Mouse (Mus musculus): ENCODE data around the gene Lcat. TPM values are rescaled to one million over a fixed set of nuclear protein-coding genes. Genes with fewer than 3 reads are reported as not detected.

Lcat gene
- polyA plus RNA-seq, 1 experiment from 2014 or later: 2.8 TPM

Small RNA genes lying within 50 kb of the gene (microRNA-seq; reads per million reads assigned to microRNA genes)
- gene Mir7074 (ENCODE audit: borderline number of aligned reads): not detected

Other genes starting within 250 kb of the Lcat start
- gene Acd, start 242.3 kb downstream of the Lcat start, polyA plus RNA-seq (2015; fragmentation: Nextera tagmentation; extraction: Ambion mirVana): 65.0 and 73.3 TPM in 2 replicates
- gene Pard6a, start 242.2 kb downstream of the Lcat start, polyA plus RNA-seq (2015; fragmentation: Nextera tagmentation; extraction: Ambion mirVana): 17.5 and 20.4 TPM in 2 replicates
- gene 4933405L10Rik, start 235.7 kb downstream of the Lcat start, polyA plus RNA-seq (2015; fragmentation: Nextera tagmentation; extraction: Ambion mirVana): 0.20 and 0.37 TPM in 2 replicates
- gene Enkd1, start 235.2 kb downstream of the Lcat start, polyA plus RNA-seq (2015; fragmentation: Nextera tagmentation; extraction: Ambion mirVana): 25.7 and 33.4 TPM in 2 replicates
- 21.9 and 23.1 TPM in 2 replicates for gene Gfod2, start 184.7 kb downstream of the Lcat start, polyA plus RNA-seq (2015; fragmentation: Nextera tagmentation; extraction: Ambion mirVana)
- gene Ranbp10, start 116.0 kb downstream of the Lcat start, polyA plus RNA-seq (2015; fragmentation: Nextera tagmentation; extraction: Ambion mirVana): 12.5 and 12.9 TPM in 2 replicates
- gene Tsnaxip1, start 115.7 kb downstream of the Lcat start, polyA plus RNA-seq (2015; fragmentation: Nextera tagmentation; extraction: Ambion mirVana): 3.5 and 7.2 TPM in 2 replicates
- gene Cenpt, start 90.1 kb downstream of the Lcat start, polyA plus RNA-seq (2015; fragmentation: Nextera tagmentation; extraction: Ambion mirVana): 44.9 and 46.9 TPM in 2 replicates
- gene Thap11, start 88.2 kb downstream of the Lcat start, polyA plus RNA-seq (2015; fragmentation: Nextera tagmentation; extraction: Ambion mirVana): 73.2 and 75.8 TPM in 2 replicates
- gene Nutf2, start 82.8 kb downstream of the Lcat start, polyA plus RNA-seq (2015; fragmentation: Nextera tagmentation; extraction: Ambion mirVana): 150 and 188 TPM in 2 replicates
- 48.9 and 56.3 TPM in 2 replicates for gene Edc4, start 62.5 kb downstream of the Lcat start, polyA plus RNA-seq (2015; fragmentation: Nextera tagmentation; extraction: Ambion mirVana)
- gene Nrn1l, start 49.8 kb downstream of the Lcat start, polyA plus RNA-seq (2015; fragmentation: Nextera tagmentation; extraction: Ambion mirVana): 1.7 and 1.8 TPM in 2 replicates
- 35.8 and 40.2 TPM in 2 replicates for gene Pskh1, start 42.9 kb downstream of the Lcat start, polyA plus RNA-seq (2015; fragmentation: Nextera tagmentation; extraction: Ambion mirVana)
- gene Ctrl, start 9.5 kb downstream of the Lcat start, polyA plus RNA-seq (2015; fragmentation: Nextera tagmentation; extraction: Ambion mirVana): 1.4 TPM in 2 replicates
- 31.0 and 33.8 TPM in 2 replicates for gene Psmb10, start 4.9 kb downstream of the Lcat start, polyA plus RNA-seq (2015; fragmentation: Nextera tagmentation; extraction: Ambion mirVana)
- 57.6 and 60.4 TPM in 2 replicates for gene Slc12a4, start 22.7 kb upstream of the Lcat start, polyA plus RNA-seq (2015; fragmentation: Nextera tagmentation; extraction: Ambion mirVana)
- gene Dpep3, start 36.0 kb upstream of the Lcat start, polyA plus RNA-seq (2015; fragmentation: Nextera tagmentation; extraction: Ambion mirVana): not detected in 2 replicates
- 22.9 and 26.0 TPM in 2 replicates for gene Dus2, start 48.0 kb upstream of the Lcat start, polyA plus RNA-seq (2015; fragmentation: Nextera tagmentation; extraction: Ambion mirVana)
- gene Dpep2nb, start 62.6 kb upstream of the Lcat start, polyA plus RNA-seq (2015; fragmentation: Nextera tagmentation; extraction: Ambion mirVana): 0.16 TPM in 1 of 2 replicates, not detected in the other
- gene Ddx28, start 68.5 kb upstream of the Lcat start, polyA plus RNA-seq (2015; fragmentation: Nextera tagmentation; extraction: Ambion mirVana): 17.2 and 17.5 TPM in 2 replicates
- gene Nfatc3, start 115.5 kb upstream of the Lcat start, polyA plus RNA-seq (2015; fragmentation: Nextera tagmentation; extraction: Ambion mirVana): 6.9 and 7.5 TPM in 2 replicates
- gene Esrp2, start 193.6 kb upstream of the Lcat start, polyA plus RNA-seq (2015; fragmentation: Nextera tagmentation; extraction: Ambion mirVana): 43.5 and 55.4 TPM in 2 replicates
- gene Pla2g15, start 207.0 kb upstream of the Lcat start, polyA plus RNA-seq (2015; fragmentation: Nextera tagmentation; extraction: Ambion mirVana): 17.3 and 18.6 TPM in 2 replicates
- gene Slc7a6, start 225.5 kb upstream of the Lcat start, polyA plus RNA-seq (2015; fragmentation: Nextera tagmentation; extraction: Ambion mirVana): 44.0 and 49.2 TPM in 2 replicates

All from embryonic facial prominence, embryonic 15.5 days (tissue).